Mouse (Mus musculus): ENCODE data around the gene Dnajb5. TPM values are rescaled to one million over a fixed set of nuclear protein-coding genes. Genes with fewer than 3 reads are reported as not detected.
A peak's percentile ranks its signal among the peaks of the same experiment; 100 is the strongest.

Gene Dnajb5
- total RNA-seq, 2 experiments from 2014 or later = 10.9 to 35.1 TPM

DNA sequence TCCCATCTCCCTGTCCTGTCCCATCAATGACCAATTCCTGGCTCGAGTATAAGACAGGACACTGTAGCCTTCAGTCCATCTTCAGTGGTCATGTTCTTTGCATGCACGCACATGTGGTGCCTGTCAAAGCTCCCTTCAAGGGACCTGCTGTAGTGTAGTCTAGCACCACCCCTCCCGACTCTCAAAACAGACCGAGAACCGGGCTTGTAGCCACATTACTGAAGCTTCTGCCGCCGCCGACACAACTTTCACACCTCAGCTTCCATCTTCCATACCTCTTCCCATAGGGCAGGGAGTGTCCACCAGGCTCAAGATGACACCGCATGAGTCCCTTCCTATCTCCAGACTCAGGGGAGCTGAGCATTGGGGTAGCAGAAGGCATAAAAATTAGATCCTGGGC, 5.4 kb upstream of the Dnajb5 start:
- DNase-seq = no peak

- DNase-seq = peak; percentile 50 to 65
These were observed 4.6 kb upstream of the Dnajb5 start for GRCm38 (mm10) chr4:42945043-42945442.

DNA sequence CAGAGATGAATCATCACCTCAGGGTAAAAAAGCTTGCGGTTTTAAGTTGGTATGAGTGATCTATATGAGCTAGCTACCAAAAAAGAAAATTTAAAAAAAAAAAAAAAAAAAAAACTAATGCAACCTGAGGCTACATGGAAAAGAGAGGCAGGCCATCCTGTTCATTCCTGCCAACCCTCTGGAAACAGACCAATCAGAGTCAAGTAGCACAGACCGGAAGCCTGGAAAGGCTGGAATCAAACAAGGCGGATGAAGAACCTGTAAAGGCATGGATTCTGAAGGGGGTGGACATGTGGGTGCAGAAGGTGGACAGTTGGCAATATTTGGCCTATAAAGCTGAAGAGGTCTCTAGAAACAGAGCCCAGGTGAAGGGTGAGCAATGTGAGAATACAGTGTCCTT, 4.2 kb upstream of the Dnajb5 start:
- DNase-seq = no peak

GRCm38 (mm10) chr4:42945952-42946351, 3.7 kb upstream of the Dnajb5 start:
- DNase-seq = peak; percentile 47 to 66

- DNase-seq = no peak
These were observed 2.8 kb upstream of the Dnajb5 start for GRCm38 (mm10) chr4:42946733-42947290.

GRCm38 (mm10) chr4:42948527-42948926, 1.1 kb upstream of the Dnajb5 start:
- DNase-seq = no peak

DNA sequence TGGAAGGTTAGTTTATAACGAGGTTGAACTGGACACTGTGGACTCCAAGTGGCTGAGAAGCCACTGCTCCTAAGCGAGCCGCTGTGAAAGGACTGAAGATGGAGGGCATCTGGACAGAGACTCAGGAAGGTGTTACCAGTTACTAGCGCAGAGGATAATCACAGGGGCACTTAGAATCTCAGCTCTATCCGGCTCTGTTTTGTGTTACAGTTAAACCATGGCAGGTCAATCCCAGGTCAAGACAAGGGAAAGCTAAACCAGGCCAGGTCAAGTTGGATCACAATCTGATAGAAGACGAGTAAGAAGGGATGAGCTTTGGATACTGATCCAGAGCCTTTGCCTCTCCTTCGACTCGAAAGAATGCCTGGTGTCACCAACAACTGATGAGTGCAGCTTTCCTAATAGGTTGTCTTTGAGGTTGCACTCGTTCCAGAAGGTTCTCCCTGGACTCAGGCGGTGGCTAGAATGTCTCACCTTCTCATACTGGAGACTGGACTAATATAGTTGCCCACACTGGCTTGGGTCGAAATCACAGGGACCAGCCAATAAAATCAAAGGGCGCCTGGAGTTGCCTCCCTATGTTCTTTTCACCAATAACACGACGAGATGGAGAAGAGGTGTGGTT, 451 bp upstream of the Dnajb5 start:
- no peak for DNase-seq

GRCm38 (mm10) chr4:42950065-42950558, 498 bp downstream of the Dnajb5 start:
- peak; percentile 91 to 96 for DNase-seq

GRCm38 (mm10) chr4:42951206-42952195, 1.9 kb downstream of the Dnajb5 start:
- DNase-seq = no peak

DNA sequence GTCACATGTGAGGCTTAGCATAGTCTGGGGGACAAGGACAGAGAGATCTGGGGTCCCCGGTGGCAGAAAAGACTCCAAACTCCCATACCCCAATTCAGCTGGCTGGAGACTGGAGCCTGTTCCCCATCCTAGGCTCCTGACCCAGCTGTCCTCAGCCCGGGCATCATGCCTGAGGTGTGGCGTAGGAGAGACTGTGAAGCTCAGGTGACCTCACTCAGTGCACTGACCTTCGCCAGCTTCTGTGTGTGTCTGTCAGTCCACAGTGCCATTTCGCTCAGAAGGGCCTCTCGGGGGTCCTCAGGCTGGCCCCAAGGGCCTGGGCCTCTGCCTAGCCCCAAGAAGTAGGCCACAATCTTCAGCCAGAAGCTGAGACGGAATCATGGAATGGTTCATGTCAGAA, 2.9 kb downstream of the Dnajb5 start:
- DNase-seq = no peak

DNA sequence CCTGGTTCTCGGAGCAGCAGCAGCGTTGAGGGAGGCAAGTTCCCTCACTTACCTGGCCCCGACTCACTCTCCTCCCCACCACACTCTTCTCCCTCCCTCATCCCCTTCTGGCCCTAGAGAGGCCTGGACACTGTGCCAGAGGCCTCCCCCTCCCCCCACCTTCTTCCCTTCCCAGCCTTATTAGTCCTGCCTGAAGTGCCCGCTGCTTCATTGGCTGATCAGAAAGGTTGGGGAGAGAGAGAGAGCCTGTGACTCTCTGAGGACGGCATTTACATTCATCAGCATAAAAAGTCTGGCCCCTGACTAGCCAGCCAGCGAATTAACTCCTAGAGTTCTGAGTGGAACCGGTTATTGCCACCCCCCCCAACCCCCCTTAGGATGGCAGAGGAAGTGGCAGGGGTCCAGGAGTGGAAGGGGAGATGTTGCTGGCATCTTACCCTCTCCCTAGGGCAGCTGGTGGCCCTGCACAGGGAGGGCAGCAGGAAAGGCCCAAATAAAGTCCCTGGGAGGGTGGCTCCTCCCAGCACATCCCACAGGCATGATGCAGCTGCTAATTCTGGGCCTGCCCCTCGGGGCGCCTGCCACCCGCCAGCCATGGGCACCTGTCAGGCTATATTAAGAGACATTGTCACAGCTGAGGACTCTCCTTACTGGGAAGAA, 4.0 kb downstream of the Dnajb5 start:
- no peak for DNase-seq

GRCm38 (mm10) chr4:42954297-42954696, 4.7 kb downstream of the Dnajb5 start:
- peak; percentile 71 to 83 for DNase-seq

- no peak for DNase-seq
These were observed 5.6 kb downstream of the Dnajb5 start for GRCm38 (mm10) chr4:42955200-42955599.

GRCm38 (mm10) chr4:42956581-42956980, 7.0 kb downstream of the Dnajb5 start:
- DNase-seq = no peak

DNA sequence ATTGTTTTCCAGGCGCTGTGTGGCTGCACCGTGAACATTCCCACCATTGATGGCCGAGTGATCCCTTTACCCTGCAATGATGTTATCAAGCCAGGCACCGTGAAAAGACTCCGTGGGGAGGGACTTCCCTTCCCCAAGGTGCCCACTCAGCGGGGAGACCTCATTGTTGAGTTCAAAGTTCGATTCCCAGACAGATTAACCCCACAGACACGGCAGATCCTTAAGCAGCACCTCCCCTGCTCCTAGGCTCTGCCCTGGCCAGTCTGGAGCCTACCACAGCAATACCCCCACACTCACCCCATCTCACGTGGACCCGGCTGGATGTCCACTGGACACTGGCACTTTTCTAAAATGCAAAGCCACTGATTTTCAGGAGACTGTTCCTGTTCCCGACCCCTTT, 7.7 kb downstream of the Dnajb5 start:
- DNase-seq = no peak

DNA sequence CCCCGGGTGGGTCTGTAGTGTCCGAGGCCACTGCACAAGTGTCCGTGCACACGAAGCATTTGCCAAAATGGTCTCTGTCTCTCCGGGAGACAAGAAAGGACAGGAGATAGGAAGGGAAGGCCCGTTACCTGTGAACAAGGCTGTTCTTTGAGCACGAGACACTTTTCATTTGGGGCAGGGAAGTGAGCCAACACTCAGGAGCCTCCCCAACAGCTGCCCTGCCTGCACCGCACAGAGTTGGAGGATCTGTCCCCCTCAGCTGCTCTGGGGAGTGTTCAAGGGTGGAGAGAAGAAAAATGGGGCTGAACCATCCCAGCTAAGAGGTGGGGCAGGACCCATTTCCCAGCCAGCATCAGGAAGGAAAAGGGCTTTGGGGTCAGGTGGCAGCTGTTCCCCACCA, 8.4 kb downstream of the Dnajb5 start:
- DNase-seq = no peak

DNA sequence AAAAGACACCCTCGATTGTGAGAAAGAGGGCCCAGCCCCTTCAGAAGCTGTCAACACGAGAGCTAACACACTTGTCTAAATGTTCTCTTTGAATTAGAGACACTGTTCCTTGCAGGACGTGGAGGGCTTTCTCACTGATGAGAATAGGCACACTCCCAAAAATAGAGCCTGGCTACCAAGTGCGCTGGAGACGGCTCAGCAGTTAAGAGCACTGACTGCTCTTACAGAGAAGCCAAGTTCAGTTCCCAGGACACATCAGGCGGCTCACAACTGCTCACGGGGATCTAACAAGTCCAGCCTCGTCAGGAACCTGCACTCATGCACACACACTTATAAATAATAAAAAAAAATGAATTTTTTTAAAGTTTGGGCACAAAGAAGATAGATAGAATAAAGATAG, 9.3 kb downstream of the Dnajb5 start:
- DNase-seq = no peak

DNA sequence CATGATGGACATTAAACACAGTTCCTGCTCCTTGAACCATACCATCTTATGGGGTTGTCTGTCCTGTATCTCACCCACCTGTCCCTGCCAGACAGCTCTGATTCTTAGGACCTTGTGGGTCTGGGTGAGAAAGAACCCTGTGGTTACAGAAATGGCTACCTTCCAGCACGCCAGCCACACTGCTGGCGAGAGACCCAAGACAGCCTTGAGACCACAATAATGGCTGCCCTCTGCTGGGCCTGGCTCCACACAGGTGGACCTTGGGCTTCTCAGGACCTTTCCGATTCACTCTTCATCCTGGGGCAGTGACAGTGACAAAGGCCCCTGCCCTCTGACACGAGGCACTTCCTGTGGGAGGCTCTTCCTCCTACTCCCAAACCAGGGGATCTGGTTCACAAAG, 9.8 kb downstream of the Dnajb5 start:
- no peak for DNase-seq

DNA sequence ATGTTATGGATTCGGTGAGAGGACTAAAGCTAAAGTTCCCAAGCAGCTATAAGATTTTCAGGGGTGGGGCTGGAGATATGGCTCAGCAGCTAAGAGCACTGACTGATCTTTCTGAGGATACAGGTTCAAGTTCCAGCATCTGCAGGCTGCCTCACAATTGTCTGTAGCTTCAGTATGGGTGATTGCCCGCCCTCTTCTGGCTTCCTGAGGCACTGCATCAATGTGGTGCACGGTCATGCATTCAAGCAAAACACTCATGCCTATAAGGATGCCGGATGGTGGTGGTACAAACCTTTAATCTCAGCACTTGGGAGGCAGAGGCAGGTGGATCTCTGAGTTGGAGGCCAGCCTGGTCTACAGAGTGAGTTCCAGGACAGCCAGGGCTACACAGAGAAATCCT, 12.0 kb downstream of the Dnajb5 start:
- DNase-seq = peak; percentile 66 to 70

DNA sequence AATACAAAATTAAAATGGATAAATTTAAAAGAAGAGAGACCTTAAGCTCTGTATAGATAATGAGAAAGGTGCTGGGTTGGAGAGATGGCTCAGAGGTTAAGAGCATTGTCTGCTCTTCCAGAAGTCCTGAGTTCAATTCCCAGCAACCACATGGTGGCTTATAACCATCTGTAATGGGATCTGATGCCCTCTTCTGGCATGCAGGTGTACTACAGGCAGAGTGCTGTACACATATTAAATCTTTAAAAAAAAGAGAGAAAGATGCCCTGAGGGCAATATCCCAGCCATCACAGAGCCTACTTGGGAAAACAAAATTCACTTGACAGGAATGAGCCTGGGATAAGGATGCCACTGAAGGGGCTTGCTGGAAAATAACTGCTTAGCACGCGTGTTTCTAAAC, 13.9 kb downstream of the Dnajb5 start:
- no peak for DNase-seq

- DNase-seq = peak; percentile 24 to 50
These were observed 15.6 kb downstream of the Dnajb5 start for GRCm38 (mm10) chr4:42965039-42965719.

DNA sequence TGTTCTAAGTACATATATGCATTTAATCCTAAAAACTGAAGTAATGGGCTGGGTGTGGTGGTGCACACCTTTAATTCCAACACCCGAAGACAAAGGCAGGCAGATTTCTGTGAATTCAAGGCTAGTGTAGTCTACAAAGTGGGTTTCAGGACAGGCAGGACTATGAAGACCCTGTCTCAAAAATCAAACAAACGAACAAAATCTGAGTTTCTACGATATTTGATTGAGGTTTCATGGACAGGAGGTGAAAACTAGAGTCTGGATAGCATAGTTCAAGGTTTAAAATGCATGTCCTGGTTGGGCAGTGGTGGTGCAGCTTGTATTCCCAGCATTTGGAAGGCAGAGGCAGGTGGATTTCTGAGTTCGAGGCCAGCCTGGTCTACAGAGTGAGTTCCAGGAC, 19.7 kb downstream of the Dnajb5 start, which contains the start of gene 1700022I11Rik:
TSS of gene 1700022I11Rik (plus strand) at position 301 of the 400 bp plus-strand sequence.
- no peak for DNase-seq
